Mouse (Mus musculus) MEL (cell line): ENCODE results near the gene Gm45902. TPM values are rescaled to one million over a fixed set of nuclear protein-coding genes. Genes with fewer than 3 reads are reported as not detected.
A peak's percentile ranks its signal among the peaks of the same experiment; 100 is the strongest.

ENCODE experiments used
- DNase-seq: peaks from one replicate; pipeline ENCODE4 v3.0.0; 2011; ENCODE audit warnings: low read depth, low spot score
- H3K27ac ChIP-seq: 2 replicates; pipeline ENCODE4 v1.5.1; 2012; ENCODE audit warnings: low read depth, mild to moderate bottlenecking, control low read depth, low read length, moderate library complexity; ENCODE audit not compliant: control insufficient read depth
- H3K27me3 ChIP-seq, 2 experiments: fragments of 150-350 bp in 1 of 2; sonication (generic) in 1 of 2; 2 replicates each; pipeline ENCODE4 v1.6.1; 2012; ENCODE audit warnings: low read length in 2 of 2, mild to moderate bottlenecking in 2 of 2, improper control_type of control experiment in 1 of 2, moderate library complexity in 1 of 2; ENCODE audit not compliant: insufficient read depth in 2 of 2, control insufficient read depth in 1 of 2
- H3K36me3 ChIP-seq, 2 experiments: 2 replicates each; pipeline ENCODE4 v1.6.1; 2012 to 2014; ENCODE audit warnings: low read length in 2 of 2, improper control_type of control experiment in 1 of 2, inconsistent platforms in 1 of 2, mild to moderate bottlenecking in 1 of 2; ENCODE audit not compliant: insufficient read depth in 2 of 2, control insufficient read depth in 1 of 2
- H3K4me1 ChIP-seq, 2 experiments: fragments of 150-350 bp in 1 of 2; sonication (generic) in 1 of 2; 2 replicates each; pipeline ENCODE4 v1.6.1; 2012; ENCODE audit warnings: low read length in 2 of 2, improper control_type of control experiment in 1 of 2, mild to moderate bottlenecking in 1 of 2; ENCODE audit not compliant: insufficient read depth in 2 of 2, control insufficient read depth in 1 of 2
- H3K4me3 ChIP-seq, 2 experiments: fragments of 150-350 bp in 1 of 2; sonication (generic) in 1 of 2; 2 replicates each; pipeline ENCODE4 v1.5.1; 2012; ENCODE audit warnings: low read depth in 2 of 2, low read length in 2 of 2, mild to moderate bottlenecking in 2 of 2, moderate library complexity in 2 of 2, control low read depth in 1 of 2, improper control_type of control experiment in 1 of 2; ENCODE audit not compliant: control insufficient read depth in 1 of 2, insufficient read depth in 1 of 2
- H3K79me2 ChIP-seq: 2 replicates; pipeline ENCODE4 v1.6.1; 2012; ENCODE audit warnings: mild to moderate bottlenecking, low read length, moderate library complexity; ENCODE audit not compliant: control insufficient read depth, poor library complexity, insufficient read depth
- H3K9ac ChIP-seq: 2 replicates; pipeline ENCODE4 v1.6.1; 2012; ENCODE audit warnings: low read depth, mild to moderate bottlenecking, control low read depth, low read length, moderate library complexity; ENCODE audit not compliant: control insufficient read depth, poor library complexity, severe bottlenecking
- H3K9me3 ChIP-seq: fragments of 150-350 bp; sonication (generic); replicated peaks from 2 replicates; pipeline ENCODE4 v1.6.1; 2012; ENCODE audit warnings: mild to moderate bottlenecking, low read length, improper control_type of control experiment, moderate library complexity; ENCODE audit not compliant: insufficient read depth
- BHLHE40 ChIP-seq: IDR thresholded peaks from 2 replicates; pipeline ENCODE4 v1.6.1; 2012; ENCODE audit warnings: low read depth, mild to moderate bottlenecking, inconsistent platforms, low read length, improper control_type of control experiment, borderline replicate concordance
- CHD1 ChIP-seq: IDR thresholded peaks from 2 replicates; pipeline ENCODE4 v1.6.1; 2012; ENCODE audit warnings: low read depth, mild to moderate bottlenecking, inconsistent platforms, low read length, improper control_type of control experiment
- CTCF ChIP-seq, 3 experiments: IDR thresholded peaks in 2 of 3; conservative IDR thresholded peaks in 1 of 3; 2 replicates each; pipeline ENCODE4 v1.5.1; 2011 to 2012; ENCODE audit warnings: low read length in 3 of 3, low read depth in 2 of 3, mild to moderate bottlenecking in 2 of 3, improper control_type of control experiment in 1 of 3, inconsistent platforms in 1 of 3, mixed read lengths in 1 of 3, moderate library complexity in 1 of 3; ENCODE audit not compliant: control insufficient read depth in 1 of 3, insufficient read depth in 1 of 3, poor library complexity in 1 of 3, severe bottlenecking in 1 of 3
- ETS1 ChIP-seq: IDR thresholded peaks from 2 replicates; pipeline ENCODE4 v1.6.1; 2012; ENCODE audit warnings: low read depth, mild to moderate bottlenecking, inconsistent platforms, low read length, improper control_type of control experiment, moderate library complexity
- GABPA ChIP-seq: IDR thresholded peaks from 2 replicates; pipeline ENCODE4 v1.6.1; 2012; ENCODE audit warnings: low read depth, mild to moderate bottlenecking, inconsistent platforms, low read length, improper control_type of control experiment, moderate library complexity
- GATA1 ChIP-seq: IDR thresholded peaks from 2 replicates; pipeline ENCODE4 v1.6.1; 2011; ENCODE audit warnings: low read depth, low read length, improper control_type of control experiment
- MAZ ChIP-seq: IDR thresholded peaks from 2 replicates; pipeline ENCODE4 v1.6.1; 2012; ENCODE audit warnings: low read depth, mild to moderate bottlenecking, inconsistent platforms, low read length, improper control_type of control experiment
- MXI1 ChIP-seq: IDR thresholded peaks from 2 replicates; pipeline ENCODE4 v1.6.1; 2011; ENCODE audit warnings: mild to moderate bottlenecking, low read depth, low read length, improper control_type of control experiment
- MYC ChIP-seq: IDR thresholded peaks from 2 replicates; pipeline ENCODE4 v1.6.1; 2011; ENCODE audit warnings: low read depth, mild to moderate bottlenecking, low read length, improper control_type of control experiment, moderate library complexity
- POLR2A ChIP-seq, 2 experiments: IDR thresholded peaks; 2 replicates each; pipeline ENCODE4 v1.6.1; 2011 to 2012; ENCODE audit warnings: low read length in 2 of 2, mild to moderate bottlenecking in 2 of 2, control low read depth in 1 of 2, improper control_type of control experiment in 1 of 2, low read depth in 1 of 2, moderate library complexity in 1 of 2; ENCODE audit not compliant: control insufficient read depth in 1 of 2, insufficient read depth in 1 of 2, poor library complexity in 1 of 2
- RAD21 ChIP-seq: IDR thresholded peaks from 2 replicates; pipeline ENCODE4 v1.6.1; 2011; ENCODE audit warnings: mild to moderate bottlenecking, low read depth, low read length, improper control_type of control experiment
- RCOR1 ChIP-seq: IDR thresholded peaks from 2 replicates; pipeline ENCODE4 v1.6.1; 2012; ENCODE audit warnings: low read depth, mild to moderate bottlenecking, inconsistent platforms, low read length, improper control_type of control experiment
- SIN3A ChIP-seq: IDR thresholded peaks from 2 replicates; pipeline ENCODE4 v1.6.1; 2012; ENCODE audit warnings: low read length, improper control_type of control experiment, inconsistent platforms
- SMC3 ChIP-seq: IDR thresholded peaks from 2 replicates; pipeline ENCODE4 v1.6.1; 2011; ENCODE audit warnings: low read depth, low read length, improper control_type of control experiment
- TBP ChIP-seq: IDR thresholded peaks from 2 replicates; pipeline ENCODE4 v1.8.0; 2011; ENCODE audit warnings: low read depth, low read length, improper control_type of control experiment
- USF1 ChIP-seq: IDR thresholded peaks from 2 replicates; pipeline ENCODE4 v1.6.1; 2014; ENCODE audit warnings: low read depth, mild to moderate bottlenecking, inconsistent platforms, low read length, improper control_type of control experiment, moderate library complexity
- USF2 ChIP-seq, 2 experiments: IDR thresholded peaks; 2 replicates each; pipeline ENCODE4 v1.6.1; 2011 to 2012; ENCODE audit warnings: improper control_type of control experiment in 2 of 2, low read length in 2 of 2, borderline replicate concordance in 1 of 2, inconsistent platforms in 1 of 2, low read depth in 1 of 2, mild to moderate bottlenecking in 1 of 2; ENCODE audit not compliant: insufficient read depth in 1 of 2
- ZC3H11A ChIP-seq: IDR thresholded peaks from 2 replicates; pipeline ENCODE4 v1.6.1; 2012; ENCODE audit warnings: low read depth, mild to moderate bottlenecking, inconsistent platforms, low read length, improper control_type of control experiment
- polyA plus RNA-seq, 2 experiments: library from polyadenylated mRNA; stranded (reverse) in 1 of 2; unstranded in 1 of 2; fragments of >175 nt in 1 of 2; fragments of >200 nt in 1 of 2; gene quantifications; 2 replicates each; pipeline versions ENCODE4 v1.2.1 to v1.2.4; 2012; ENCODE audit warnings: low replicate concordance in 2 of 2, low read depth in 1 of 2; ENCODE audit not compliant: insufficient read length in 2 of 2, insufficient read depth in 1 of 2, missing spikeins in 1 of 2
- total RNA-seq: library from RNA; depleted of rRNA; stranded (reverse); fragments of 300-350 nt; gene quantifications from 2 replicates; pipeline ENCODE4 v1.2.3, GENCODE M21; 2012

Gene Gm45902
- total and polyA plus RNA-seq, 3 experiments, result 3.6 to 3.8 TPM; not detected in 1

GRCm38 (mm10) chr2:3480239-3480638 lies 32.4 kb downstream of the Gm45902 start:
- DNase-seq, result peak; percentile 71
- peaks cover 0 to 2% of the 10 kb centered on the region in 2 experiments; a peak in 1 of 4 replicates for H3K36me3 ChIP-seq

GRCm38 (mm10) chr2:3475746-3476251 lies 36.8 kb downstream of the Gm45902 start:
- Histone ChIP-seq H3K36me3 (peaks cover 0 to 10% of the 10 kb centered on the region in 2 experiments), H3K9ac (peak overlapping the region; percentile 79), H3K4me3 (peak overlapping the region; percentile 88 to 98)
- TF ChIP-seq ETS1, result no peak
- peak; percentile 30; the same call in 1 of the 2 replicates for TF ChIP-seq MXI1
- TF ChIP-seq SIN3A, result peak; percentile 57; the same call in 1 of the 2 replicates
- TF ChIP-seq POLR2A (IDR thresholded peaks at IDR 0.05; ENCODE audit: control insufficient read depth in 1 of 2, insufficient read depth in 1 of 2, low read depth in 1 of 2, low read length in 2 of 2, poor library complexity in 1 of 2), result no peak
- TF ChIP-seq BHLHE40, result peak; percentile 87
- peak; percentile 87 for TF ChIP-seq USF1
- TF ChIP-seq RCOR1, result 0 out of 2 replicates have a peak, but pooled peaks have one; percentile 20
- TF ChIP-seq CHD1, result no peak
- no peak for TF ChIP-seq TBP
- peak in 1 of 2 experiments; percentile 55; a peak in 1 of 4 replicates for TF ChIP-seq USF2 (IDR thresholded peaks at IDR 0.05; ENCODE audit: borderline replicate concordance in 1 of 2, insufficient read depth in 1 of 2, low read depth in 1 of 2, low read length in 2 of 2)
- TF ChIP-seq MAZ, result no peak
- 0 out of 2 replicates have a peak, but pooled peaks have one; percentile 24 for TF ChIP-seq MYC
- TF ChIP-seq ZC3H11A, result no peak
- TF ChIP-seq, all 39 proteins: peak for 7
- Histone ChIP-seq H3K27ac (peak overlapping the region; percentile 58; the same call in 1 of the 2 replicates), H3K27me3 (no peaks in the 10 kb centered on the region), H3K4me1 (peaks cover 4% of the 10 kb centered on the region in 2 experiments; a peak in 3 of 4 replicates), H3K9me3 (no peaks in the 10 kb centered on the region), H3K79me2 (peaks cover 21% of the 10 kb centered on the region)
- DNase-seq, result peak; percentile 55

More at GRCm38 (mm10) chr2:3480239-3480638, 32.4 kb downstream of the Gm45902 start:
- Histone ChIP-seq H3K4me3 (no peak overlapping the region), H3K27me3 (no peaks in the 10 kb centered on the region), H3K79me2 (no peaks in the 10 kb centered on the region; the same call in 1 of the 2 replicates), H3K9me3 (no peaks in the 10 kb centered on the region), H3K9ac (no peak overlapping the region), H3K4me1 (no peaks in the 10 kb centered on the region), H3K27ac (no peak overlapping the region)
- TF ChIP-seq CTCF (IDR thresholded peaks at IDR 0.05 in 2 of 3, conservative IDR thresholded peaks at IDR 0.05 in 1 of 3; ENCODE audit: control insufficient read depth in 1 of 3, insufficient read depth in 1 of 3, low read depth in 2 of 3, low read length in 3 of 3, poor library complexity in 1 of 3, severe bottlenecking in 1 of 3) (peak in 1 of 3 experiments; percentile 57; a peak in 3 of 6 replicates), GATA1 (0 out of 2 replicates have a peak, but pooled peaks have one; percentile 24), MAZ (no peak), RAD21 (peak; percentile 55), ZC3H11A (peak; percentile 18; the same call in 1 of the 2 replicates), SMC3 (peak; percentile 48), GABPA (no peak)
